ENCODE assay signal across 11 mouse cellular contexts in genomic region chr11:96324125-96324524, GRCm38 (mm10). TPM values are rescaled to one million over a fixed set of nuclear protein-coding genes. Genes with fewer than 3 reads are reported as not detected.
DNase-seq lines count a peak whose midpoint lies in the region; ATAC-seq lines count a peak whose summit lies in the region.
"Had no signal": no experiment of that assay in that cellular context is flagged by ENCODE, and none has a peak within 500 bp of the region (broad histone marks: within the 10 kb centered on the region; RNA-seq: fewer than 3 reads in every experiment).

No protein-coding gene starts in this region.

- 10% methylated on average over 5 of the region's 5 CpGs for WGBS in kidney, embryonic 15.5 days
- WGBS in hindbrain, embryonic 11.5 days, result 0% methylated on average over 5 of the region's 5 CpGs
- 6% methylated on average over 5 of the region's 5 CpGs for WGBS in neural tube, embryonic 13.5 days

- no peaks in the 10 kb centered on the region for H3K9me3 ChIP-seq in kidney, embryonic 15.5 days (replicated peaks)
- no peaks in the 10 kb centered on the region for H3K9me3 ChIP-seq in hindbrain, embryonic 11.5 days (ENCODE audit: control insufficient read depth, low read length)
- no peaks in the 10 kb centered on the region for H3K9me3 ChIP-seq in neural tube, embryonic 13.5 days
- H3K9me3 ChIP-seq: liver, embryonic 13.5 days had no signal

- H3K27ac ChIP-seq in kidney, embryonic 15.5 days, result peak overlapping the region; percentile 100
- peak overlapping the region; percentile 98 for H3K27ac ChIP-seq in hindbrain, embryonic 11.5 days (ENCODE audit: low read depth, low read length)
- peak overlapping the region; percentile 100 for H3K27ac ChIP-seq in neural tube, embryonic 13.5 days (replicated peaks)
- H3K27ac ChIP-seq: liver, embryonic 13.5 days had no signal

- peak overlapping the region; percentile 72 for H3K9ac ChIP-seq in kidney, embryonic 15.5 days
- H3K9ac ChIP-seq in hindbrain, embryonic 11.5 days (ENCODE audit: low read depth, low read length), result peak overlapping the region; percentile 95
- peak overlapping the region; percentile 100 for H3K9ac ChIP-seq in neural tube, embryonic 13.5 days
- H3K9ac ChIP-seq: liver, embryonic 13.5 days had no signal

- peaks cover 95% of the 10 kb centered on the region for H3K4me1 ChIP-seq in kidney, embryonic 15.5 days
- H3K4me1 ChIP-seq in hindbrain, embryonic 11.5 days (replicated peaks; ENCODE audit: control insufficient read depth, insufficient read depth, low read length), result no peaks in the 10 kb centered on the region
- peaks cover 97% of the 10 kb centered on the region for H3K4me1 ChIP-seq in neural tube, embryonic 13.5 days (replicated peaks)
- H3K4me1 ChIP-seq: liver, embryonic 13.5 days had no signal

- peak overlapping the region; percentile 90 for H3K4me2 ChIP-seq in kidney, embryonic 15.5 days
- peak overlapping the region; percentile 30 for H3K4me2 ChIP-seq in hindbrain, embryonic 11.5 days (replicated peaks; ENCODE audit: low read depth, low read length)
- H3K4me2 ChIP-seq in neural tube, embryonic 13.5 days, result peak overlapping the region; percentile 96
- H3K4me2 ChIP-seq: liver, embryonic 13.5 days had no signal

- no peaks in the 10 kb centered on the region for H3K27me3 ChIP-seq in kidney, embryonic 15.5 days
- peaks cover 79% of the 10 kb centered on the region for H3K27me3 ChIP-seq in hindbrain, embryonic 11.5 days (ENCODE audit: control insufficient read depth, insufficient read depth, low read length)
- H3K27me3 ChIP-seq in neural tube, embryonic 13.5 days, result no peaks in the 10 kb centered on the region

- peaks cover 15% of the 10 kb centered on the region for H3K36me3 ChIP-seq in kidney, embryonic 15.5 days
- no peaks in the 10 kb centered on the region for H3K36me3 ChIP-seq in hindbrain, embryonic 11.5 days (ENCODE audit: control insufficient read depth, insufficient read depth, low read length)
- peaks cover 12% of the 10 kb centered on the region; the same call in 1 of the 2 replicates for H3K36me3 ChIP-seq in neural tube, embryonic 13.5 days
- H3K36me3 ChIP-seq: liver, embryonic 13.5 days had no signal

- H3K4me3 ChIP-seq in kidney, embryonic 15.5 days (replicated peaks), result peak overlapping the region; percentile 80
- peak overlapping the region; percentile 56 for H3K4me3 ChIP-seq in hindbrain, embryonic 11.5 days (ENCODE audit: low read depth, low read length)
- peak overlapping the region; percentile 99 for H3K4me3 ChIP-seq in neural tube, embryonic 13.5 days
- H3K4me3 ChIP-seq: liver, embryonic 13.5 days had no signal

- DNase-seq in kidney, postnatal 14 days, result no peak
- peak; percentile 76 for DNase-seq in embryo, embryonic 11 days
- DNase-seq in hindbrain, embryonic 11.5 days (ENCODE audit: low spot score), result peak; percentile 64
- no peak for DNase-seq in urinary bladder, postnatal 10 days (ENCODE audit: low spot score)
- DNase-seq in spleen, postnatal 4 days (ENCODE audit: low spot score in 2 of 2), result no peak
- DNase-seq: cerebellum, adult 2 months; heart, adult 11 months; liver, embryonic 13.5 days; thymus, postnatal 14 days had no signal

- ATAC-seq in kidney, embryonic 15.5 days (replicated peaks; ENCODE audit: low FRiP score), result no peak
- no peak for ATAC-seq in hindbrain, embryonic 11.5 days (ENCODE audit: low FRiP score)
- no peak for ATAC-seq in neural tube, embryonic 13.5 days (ENCODE audit: low read depth)

RNA-seq across cellular contexts. Expression of gene Hoxb3, which starts 1.0 kb away (rescaled TPM):
- 4.4 and 4.5 TPM in 2 replicates for polyA plus RNA-seq in kidney, embryonic 15.5 days (2015; fragmentation: Nextera tagmentation; extraction: Ambion mirVana)
- polyA plus RNA-seq in hindbrain, embryonic 11.5 days (2014; fragmentation: Nextera tagmentation; extraction: Ambion mirVana), result 10.5 and 13.1 TPM in 2 replicates
- polyA plus RNA-seq in neural tube, embryonic 13.5 days (2015; fragmentation: Nextera tagmentation; extraction: Ambion mirVana), result 12.8 and 14.7 TPM in 2 replicates

RNA-seq across cellular contexts. Expression of gene Hoxb4, which starts 6.1 kb away (rescaled TPM):
- 6.4 and 7.1 TPM in 2 replicates for polyA plus RNA-seq in kidney, embryonic 15.5 days (2015; fragmentation: Nextera tagmentation; extraction: Ambion mirVana)
- 3.5 and 5.1 TPM in 2 replicates for polyA plus RNA-seq in hindbrain, embryonic 11.5 days (2014; fragmentation: Nextera tagmentation; extraction: Ambion mirVana)
- 7.5 and 8.7 TPM in 2 replicates for polyA plus RNA-seq in neural tube, embryonic 13.5 days (2015; fragmentation: Nextera tagmentation; extraction: Ambion mirVana)

RNA-seq across cellular contexts. Expression of gene Hoxb5, which starts 21.0 kb away (rescaled TPM):
- polyA plus RNA-seq in kidney, embryonic 15.5 days (2015; fragmentation: Nextera tagmentation; extraction: Ambion mirVana), result 18.8 and 20.2 TPM in 2 replicates
- 33.1 and 42.5 TPM in 2 replicates for polyA plus RNA-seq in hindbrain, embryonic 11.5 days (2014; fragmentation: Nextera tagmentation; extraction: Ambion mirVana)
- 67.1 and 88.3 TPM in 2 replicates for polyA plus RNA-seq in neural tube, embryonic 13.5 days (2015; fragmentation: Nextera tagmentation; extraction: Ambion mirVana)

RNA-seq across cellular contexts. Expression of gene Hoxb2, which starts 26.2 kb away (rescaled TPM):
- polyA plus RNA-seq in kidney, embryonic 15.5 days (2015; fragmentation: Nextera tagmentation; extraction: Ambion mirVana), result 45.7 and 45.9 TPM in 2 replicates
- polyA plus RNA-seq in hindbrain, embryonic 11.5 days (2014; fragmentation: Nextera tagmentation; extraction: Ambion mirVana), result 64.9 and 67.5 TPM in 2 replicates
- 63.0 and 67.1 TPM in 2 replicates for polyA plus RNA-seq in neural tube, embryonic 13.5 days (2015; fragmentation: Nextera tagmentation; extraction: Ambion mirVana)

RNA-seq across cellular contexts. Expression of gene Hoxb6, which starts 31.8 kb away (rescaled TPM):
- 47.1 and 49.1 TPM in 2 replicates for polyA plus RNA-seq in kidney, embryonic 15.5 days (2015; fragmentation: Nextera tagmentation; extraction: Ambion mirVana)
- 15.9 and 38.5 TPM in 2 replicates for polyA plus RNA-seq in hindbrain, embryonic 11.5 days (2014; fragmentation: Nextera tagmentation; extraction: Ambion mirVana)
- 171 and 174 TPM in 2 replicates for polyA plus RNA-seq in neural tube, embryonic 13.5 days (2015; fragmentation: Nextera tagmentation; extraction: Ambion mirVana)

Comparison
In these comparisons a context has a peak if more than half of its experiments do, and no peak if none do; other contexts are left out.
1. H3K4me2 ChIP-seq: peak in every context shown above with its lines; median percentile 96 in neural tube, embryonic 13.5 days; 90 in kidney, embryonic 15.5 days; 30 in hindbrain, embryonic 11.5 days.
2. DNase-seq: peak in embryo, embryonic 11 days (single experiment) and hindbrain, embryonic 11.5 days (single experiment); none in kidney, postnatal 14 days (single experiment), urinary bladder, postnatal 10 days (single experiment) and spleen, postnatal 4 days (0 of 2).
3. Peak in every context shown above with its lines, with median percentiles within 50 percentile points of each other: H3K27ac ChIP-seq, H3K4me3 ChIP-seq and H3K9ac ChIP-seq.